Mouse (Mus musculus): Measurements from ENCODE around the gene Eepd1. TPM values are rescaled to one million over a fixed set of nuclear protein-coding genes. Genes with fewer than 3 reads are reported as not detected.

Eepd1 gene
- polyA plus RNA-seq, 1 experiment from 2014 or later: 16.8 TPM

DNA sequence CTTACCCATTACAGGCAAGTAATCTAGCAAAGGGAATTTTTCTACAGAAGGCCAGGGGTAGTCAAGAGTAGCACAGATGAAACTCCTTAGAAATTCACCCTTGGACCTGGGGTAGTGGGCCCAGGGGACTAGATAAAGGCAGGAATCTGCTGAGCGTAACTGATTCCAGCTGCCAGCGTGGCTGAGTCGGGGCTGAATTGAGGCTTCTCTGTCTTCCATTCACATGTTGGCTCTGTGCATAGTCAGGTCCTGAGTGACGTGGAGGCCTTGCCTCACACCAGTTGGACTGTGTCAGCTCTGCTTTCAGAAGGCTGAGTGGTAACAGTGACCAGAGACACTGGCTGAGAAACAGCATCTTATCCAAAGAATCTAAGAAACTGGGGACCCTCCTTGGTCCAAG, 36.6 kb downstream of the Eepd1 start:
- H3K9ac ChIP-seq (ENCODE audit: low read length): no peak overlapping the region
- H3K9me3 ChIP-seq (ENCODE audit: control insufficient read depth, low read length): no peaks in the 10 kb centered on the region
- no peaks in the 10 kb centered on the region for H3K4me1 ChIP-seq (replicated peaks; ENCODE audit: control insufficient read depth, insufficient read depth)
- no peak for ATAC-seq (ENCODE audit: low FRiP score, low TSS enrichment)
- no peaks in the 10 kb centered on the region for H3K27me3 ChIP-seq (ENCODE audit: control insufficient read depth, insufficient read depth, low read length)
- TF ChIP-seq CTCF (IDR thresholded peaks at IDR 0.05; ENCODE audit: low read depth) (no peak), EP300 (optimal IDR thresholded peaks at IDR 0.05) (no peak)
- no peak overlapping the region for H3K4me3 ChIP-seq (ENCODE audit: low read depth, low read length)
- 59% methylated on average over 4 of the region's 4 CpGs for WGBS
- H3K27ac ChIP-seq (replicated peaks): no peak overlapping the region
- no peak for DNase-seq (ENCODE audit: low spot score)
- no peak overlapping the region for H3K4me2 ChIP-seq (replicated peaks; ENCODE audit: low read depth)
- H3K36me3 ChIP-seq (ENCODE audit: control insufficient read depth, insufficient read depth, low read length): no peaks in the 10 kb centered on the region

DNA sequence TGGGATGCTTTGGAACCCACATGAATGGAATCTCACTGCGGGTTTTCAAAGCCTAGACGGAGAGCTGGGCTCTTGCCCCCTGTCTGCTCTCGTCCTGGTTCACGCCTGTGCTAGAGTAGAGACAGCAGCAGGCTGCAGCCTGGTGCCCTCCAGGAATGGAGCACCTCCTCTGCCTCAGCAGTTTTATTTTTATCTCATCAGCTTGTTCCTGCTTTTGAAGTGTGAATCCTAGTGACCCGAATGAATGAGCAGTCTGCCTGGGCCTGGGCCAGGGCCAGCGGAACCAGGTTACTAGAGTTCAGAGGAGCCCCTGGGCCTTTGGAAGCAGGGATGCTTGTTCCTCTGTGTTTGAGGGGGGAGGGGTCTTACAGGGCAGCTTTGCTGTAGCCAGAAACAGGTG, 37.8 kb downstream of the Eepd1 start:
- no peak for TF ChIP-seq EP300 (optimal IDR thresholded peaks at IDR 0.05)
- TF ChIP-seq CTCF (IDR thresholded peaks at IDR 0.05; ENCODE audit: low read depth): no peak

DNA sequence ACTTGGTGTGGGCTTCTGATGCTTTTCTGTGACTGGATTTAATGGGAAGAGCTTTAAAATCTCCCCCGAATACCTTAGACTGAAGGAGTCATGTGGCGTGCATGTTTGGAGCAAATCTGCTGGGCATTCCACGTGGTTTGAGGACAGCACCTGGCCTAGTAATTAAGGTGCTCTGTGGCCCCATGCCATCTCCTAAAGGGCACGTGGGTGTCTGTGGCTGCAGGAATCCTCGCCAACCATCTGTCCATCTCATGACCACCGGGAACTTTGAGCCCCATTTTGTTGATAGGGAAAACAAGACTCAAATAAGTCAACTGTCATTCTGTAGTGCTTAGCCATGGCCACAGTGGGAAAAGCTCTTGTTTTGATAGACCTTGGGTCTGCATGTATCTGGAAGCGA, 39.5 kb downstream of the Eepd1 start:
- 92% methylated on average over 7 of the region's 7 CpGs for WGBS
- ATAC-seq (ENCODE audit: low FRiP score, low TSS enrichment): no peak

More for the DNA sequence above, 37.8 kb downstream of the Eepd1 start:
- H3K4me3 ChIP-seq (ENCODE audit: low read depth, low read length): no peak overlapping the region
- H3K36me3 ChIP-seq (ENCODE audit: control insufficient read depth, insufficient read depth, low read length): no peaks in the 10 kb centered on the region
- no peaks in the 10 kb centered on the region for H3K27me3 ChIP-seq (ENCODE audit: control insufficient read depth, insufficient read depth, low read length)
- H3K4me1 ChIP-seq (replicated peaks; ENCODE audit: control insufficient read depth, insufficient read depth): no peaks in the 10 kb centered on the region
- ATAC-seq (ENCODE audit: low FRiP score, low TSS enrichment) (no peak), DNase-seq (ENCODE audit: low spot score) (no peak)
- WGBS: 63% methylated on average over 6 of the region's 6 CpGs
- no peak overlapping the region for H3K4me2 ChIP-seq (replicated peaks; ENCODE audit: low read depth)
- no peak overlapping the region for H3K27ac ChIP-seq (replicated peaks)
- no peaks in the 10 kb centered on the region for H3K9me3 ChIP-seq (ENCODE audit: control insufficient read depth, low read length)
- no peak overlapping the region for H3K9ac ChIP-seq (ENCODE audit: low read length)

DNA sequence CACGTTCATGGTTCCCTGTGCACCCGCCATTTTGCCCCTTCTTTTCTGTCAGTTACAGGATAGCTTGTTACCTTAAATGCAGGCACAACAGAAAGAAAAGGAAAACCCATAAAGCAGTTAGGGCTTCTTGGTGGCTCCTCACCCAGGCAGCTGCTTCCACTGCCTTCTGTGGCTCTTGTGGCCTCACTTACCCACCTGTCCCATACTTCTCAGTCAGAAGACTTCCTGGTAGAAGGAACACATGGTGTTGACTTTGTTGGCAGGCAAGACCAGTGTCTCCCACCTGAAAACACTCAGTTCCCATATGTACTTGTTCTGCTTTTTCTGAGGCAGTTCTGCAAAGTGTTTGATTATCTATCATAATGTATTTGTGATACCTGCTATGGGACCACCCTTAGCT, 40.5 kb downstream of the Eepd1 start:
- H3K36me3 ChIP-seq (ENCODE audit: control insufficient read depth, insufficient read depth, low read length): no peaks in the 10 kb centered on the region
- 90% methylated on average over 2 of the region's 2 CpGs for WGBS
- ATAC-seq (ENCODE audit: low FRiP score, low TSS enrichment): no peak
- H3K27ac ChIP-seq (replicated peaks): no peak overlapping the region
- DNase-seq (ENCODE audit: low spot score): no peak
- no peak for TF ChIP-seq CTCF (IDR thresholded peaks at IDR 0.05; ENCODE audit: low read depth)
- no peak for TF ChIP-seq EP300 (optimal IDR thresholded peaks at IDR 0.05)
- H3K4me1 ChIP-seq (replicated peaks; ENCODE audit: control insufficient read depth, insufficient read depth): no peaks in the 10 kb centered on the region
- H3K27me3 ChIP-seq (ENCODE audit: control insufficient read depth, insufficient read depth, low read length): no peaks in the 10 kb centered on the region
- no peaks in the 10 kb centered on the region for H3K9me3 ChIP-seq (ENCODE audit: control insufficient read depth, low read length)
- H3K4me2 ChIP-seq (replicated peaks; ENCODE audit: low read depth): no peak overlapping the region
- H3K9ac ChIP-seq (ENCODE audit: low read length): no peak overlapping the region
- H3K4me3 ChIP-seq (ENCODE audit: low read depth, low read length): no peak overlapping the region

More for the DNA sequence above, 39.5 kb downstream of the Eepd1 start:
- H3K4me1 ChIP-seq (replicated peaks; ENCODE audit: control insufficient read depth, insufficient read depth): no peaks in the 10 kb centered on the region
- no peaks in the 10 kb centered on the region for H3K27me3 ChIP-seq (ENCODE audit: control insufficient read depth, insufficient read depth, low read length)
- H3K4me3 ChIP-seq (ENCODE audit: low read depth, low read length): no peak overlapping the region
- TF ChIP-seq EP300 (optimal IDR thresholded peaks at IDR 0.05): no peak
- no peak for TF ChIP-seq CTCF (IDR thresholded peaks at IDR 0.05; ENCODE audit: low read depth)
- H3K9ac ChIP-seq (ENCODE audit: low read length): no peak overlapping the region
- DNase-seq (ENCODE audit: low spot score): no peak
- H3K4me2 ChIP-seq (replicated peaks; ENCODE audit: low read depth): no peak overlapping the region
- no peaks in the 10 kb centered on the region for H3K36me3 ChIP-seq (ENCODE audit: control insufficient read depth, insufficient read depth, low read length)
- H3K9me3 ChIP-seq (ENCODE audit: control insufficient read depth, low read length): no peaks in the 10 kb centered on the region
- H3K27ac ChIP-seq (replicated peaks): no peak overlapping the region

DNA sequence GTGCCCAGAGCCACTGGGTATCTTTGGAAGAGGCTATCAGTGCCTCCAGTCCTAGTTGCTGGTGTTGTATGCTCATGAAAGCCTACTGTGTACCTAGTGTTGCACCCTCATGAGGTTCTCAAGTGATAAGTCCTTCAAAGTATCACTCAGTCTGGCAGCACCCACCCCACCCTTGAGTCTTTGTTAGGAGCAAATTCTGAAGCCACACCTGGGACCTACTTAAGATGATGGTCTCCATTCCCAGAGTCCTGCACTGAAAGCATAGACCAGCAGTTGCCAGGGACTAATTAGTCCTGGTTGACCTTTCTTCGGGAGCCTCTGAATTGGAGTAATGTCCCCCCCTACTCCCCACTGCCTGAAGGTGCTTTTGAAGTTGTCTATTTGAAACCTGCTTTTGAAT, 45.2 kb downstream of the Eepd1 start:
- 54% methylated on average over 1 of the region's 1 CpGs for WGBS
- Histone ChIP-seq H3K4me1 (replicated peaks; ENCODE audit: control insufficient read depth, insufficient read depth) (no peaks in the 10 kb centered on the region), H3K27me3 (ENCODE audit: control insufficient read depth, insufficient read depth, low read length) (no peaks in the 10 kb centered on the region), H3K4me2 (replicated peaks; ENCODE audit: low read depth) (no peak overlapping the region), H3K36me3 (ENCODE audit: control insufficient read depth, insufficient read depth, low read length) (no peaks in the 10 kb centered on the region), H3K9ac (ENCODE audit: low read length) (no peak overlapping the region), H3K27ac (replicated peaks) (no peak overlapping the region), H3K4me3 (ENCODE audit: low read depth, low read length) (no peak overlapping the region), H3K9me3 (ENCODE audit: control insufficient read depth, low read length) (no peaks in the 10 kb centered on the region)
- ATAC-seq (ENCODE audit: low FRiP score, low TSS enrichment) (no peak), DNase-seq (ENCODE audit: low spot score) (no peak)
- TF ChIP-seq EP300 (optimal IDR thresholded peaks at IDR 0.05) (no peak), CTCF (IDR thresholded peaks at IDR 0.05; ENCODE audit: low read depth) (no peak)

DNA sequence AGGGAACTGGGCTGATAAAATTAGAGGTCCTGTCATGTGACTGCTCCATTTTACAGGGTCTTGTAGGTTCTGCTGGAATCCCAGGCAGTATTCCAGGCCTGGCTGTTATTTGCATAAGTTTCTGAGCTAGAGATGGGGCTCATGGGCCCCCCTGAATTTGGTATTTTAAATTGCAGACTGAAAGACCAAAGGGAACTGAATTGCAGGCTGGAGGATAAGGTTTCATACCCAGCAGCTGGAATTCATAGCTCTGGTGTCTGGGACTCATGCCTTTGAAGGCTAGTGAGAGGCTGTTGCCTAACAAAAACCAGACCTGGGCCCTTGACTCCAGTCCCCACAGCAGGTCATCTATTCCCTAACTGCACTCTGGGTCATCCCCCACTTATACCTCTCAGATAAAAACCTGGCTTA, 45.6 kb downstream of the Eepd1 start:
- ATAC-seq (ENCODE audit: low FRiP score, low TSS enrichment) (no peak), DNase-seq (ENCODE audit: low spot score) (no peak)
- no peaks in the 10 kb centered on the region for H3K27me3 ChIP-seq (ENCODE audit: control insufficient read depth, insufficient read depth, low read length)

More for the DNA sequence above, 45.6 kb downstream of the Eepd1 start:
- Histone ChIP-seq H3K4me1 (replicated peaks; ENCODE audit: control insufficient read depth, insufficient read depth) (no peaks in the 10 kb centered on the region), H3K4me3 (ENCODE audit: low read depth, low read length) (no peak overlapping the region), H3K27ac (replicated peaks) (no peak overlapping the region), H3K36me3 (ENCODE audit: control insufficient read depth, insufficient read depth, low read length) (no peaks in the 10 kb centered on the region), H3K9me3 (ENCODE audit: control insufficient read depth, low read length) (no peaks in the 10 kb centered on the region), H3K4me2 (replicated peaks; ENCODE audit: low read depth) (no peak overlapping the region), H3K9ac (ENCODE audit: low read length) (no peak overlapping the region)
- TF ChIP-seq CTCF (IDR thresholded peaks at IDR 0.05; ENCODE audit: low read depth) (no peak), EP300 (optimal IDR thresholded peaks at IDR 0.05) (no peak)

All from stomach, postnatal 0 days (tissue).